8 mouse cellular contexts compared by ENCODE assay signal in genomic region chr2:93180077-93180844, GRCm38 (mm10). TPM values are rescaled to one million over a fixed set of nuclear protein-coding genes. Genes with fewer than 3 reads are reported as not detected.
DNase-seq lines count a peak whose midpoint lies in the region; ATAC-seq and TF ChIP-seq lines count a peak whose summit lies in the region.

No protein-coding gene starts in this region.

- no peaks in the 10 kb centered on the region for H3K36me3 ChIP-seq in forebrain, embryonic 15.5 days
- no peaks in the 10 kb centered on the region for H3K36me3 ChIP-seq in intestine, postnatal 0 days (ENCODE audit: control insufficient read depth, insufficient read depth)

- ATAC-seq in forebrain, embryonic 15.5 days (replicated peaks), result no peak
- ATAC-seq in intestine, postnatal 0 days, result no peak

- intact Hi-C loops in left cerebral cortex, postnatal 4 days (cut with DNase I), result no loop called here

- peak overlapping the region; percentile 35 for H3K4me3 ChIP-seq in forebrain, embryonic 15.5 days
- peak overlapping the region; percentile 14 for H3K4me3 ChIP-seq in intestine, postnatal 0 days (ENCODE audit: low read depth, low read length)

- no peaks in the 10 kb centered on the region for H3K9me3 ChIP-seq in forebrain, embryonic 15.5 days
- no peaks in the 10 kb centered on the region for H3K9me3 ChIP-seq in intestine, postnatal 0 days (ENCODE audit: control insufficient read depth)

- no peak for TF ChIP-seq CTCF in intestine, postnatal 0 days (IDR thresholded peaks at IDR 0.05; ENCODE audit: low read depth)

- peaks cover 48% of the 10 kb centered on the region for H3K4me1 ChIP-seq in forebrain, embryonic 15.5 days
- H3K4me1 ChIP-seq in intestine, postnatal 0 days (replicated peaks; ENCODE audit: control insufficient read depth, insufficient read depth, low read length), result peaks cover 9% of the 10 kb centered on the region

- peak overlapping the region; percentile 72 for H3K4me2 ChIP-seq in forebrain, embryonic 15.5 days (replicated peaks)
- H3K4me2 ChIP-seq in intestine, postnatal 0 days (replicated peaks; ENCODE audit: low read depth), result peak overlapping the region; percentile 60

- DNase-seq in left cerebral cortex, adult 18-20 months (ENCODE audit: low spot score in 2 of 2), result peak; percentile 60 to 78
- no peak for DNase-seq in left cerebral cortex, postnatal 4 days
- peak; percentile 87 for DNase-seq in brain, adult 2 months (ENCODE audit: low read depth, low spot score)
- peak; percentile 39 for DNase-seq in lung, postnatal 25 days (ENCODE audit: low spot score)
- DNase-seq in right cerebral cortex, postnatal 4 days, result peak; percentile 48
- no peak for DNase-seq in yolk sac, embryonic 10.5 days (ENCODE audit: low spot score)

- WGBS in forebrain, embryonic 15.5 days, result 2% methylated on average over 41 of the region's 41 CpGs
- 4% methylated on average over 41 of the region's 41 CpGs for WGBS in intestine, postnatal 0 days

- peak overlapping the region; percentile 63 for H3K9ac ChIP-seq in forebrain, embryonic 15.5 days (replicated peaks)
- no peak overlapping the region for H3K9ac ChIP-seq in intestine, postnatal 0 days (ENCODE audit: low read depth, low read length)

- H3K27me3 ChIP-seq in forebrain, embryonic 15.5 days, result no peaks in the 10 kb centered on the region
- no peaks in the 10 kb centered on the region for H3K27me3 ChIP-seq in intestine, postnatal 0 days (replicated peaks; ENCODE audit: control insufficient read depth, insufficient read depth, low read length)

- peak overlapping the region; percentile 62 for H3K27ac ChIP-seq in forebrain, embryonic 15.5 days (replicated peaks)
- H3K27ac ChIP-seq in intestine, postnatal 0 days (ENCODE audit: low read depth, low read length), result no peak overlapping the region

RNA-seq across cellular contexts. Expression of gene Trp53i11, which starts 7.1 kb away (rescaled TPM):
- total RNA-seq in left cerebral cortex, adult 18-20 months (2021), result 100 to 1,000 TPM; 112 to 128 TPM
- total RNA-seq in left cerebral cortex, postnatal 4 days (2021), result 10 to 100 TPM; 89.0 to 93.9 TPM
- 90.5 and 110 TPM in 2 replicates for polyA plus RNA-seq in forebrain, embryonic 15.5 days (2015; fragmentation: Nextera tagmentation; extraction: Ambion mirVana)
- 16.4 and 21.8 TPM in 2 replicates for polyA plus RNA-seq in intestine, postnatal 0 days (2015; fragmentation: Nextera tagmentation; extraction: Ambion mirVana)

Comparison
In these comparisons a context has a peak if more than half of its experiments do, and no peak if none do; other contexts are left out.
1. DNase-seq: peak in left cerebral cortex, adult 18-20 months (2 of 2), brain, adult 2 months (single experiment), lung, postnatal 25 days (single experiment) and right cerebral cortex, postnatal 4 days (single experiment); none in left cerebral cortex, postnatal 4 days (single experiment) and yolk sac, embryonic 10.5 days (single experiment).